Mouse (Mus musculus): ENCODE measurements at regions not wholly inside any gene's neighbourhood (a gene's known extent, or its start where the extent isn't known, plus 50 kb on each side); places are given as distances from the start of the nearest gene placed in this dataset.

- Histone ChIP-seq H3K4me2 (no peak overlapping the region), H3K27ac (no peak overlapping the region; the same call in 1 of the 2 replicates), H3K4me3 (no peak overlapping the region), H3K4me1 (no peaks in the 10 kb centered on the region), H3K9me3 (replicated peaks) (no peaks in the 10 kb centered on the region), H3K27me3 (no peaks in the 10 kb centered on the region), H3K36me3 (ENCODE audit: poor library complexity, severe bottlenecking) (no peaks in the 10 kb centered on the region), H3K9ac (no peak overlapping the region)
- WGBS = 39% methylated on average over 9 of the region's 9 CpGs
- ATAC-seq = no peak; the same call in 1 of the 2 replicates
These were observed 53.4 kb upstream of the Cnksr3 start for GRCm38 (mm10) chr10:7265412-7265811.

GRCm38 (mm10) chr10:7264721-7265120 lies 52.7 kb upstream of the Cnksr3 start:
- no peak overlapping the region for H3K9ac ChIP-seq
- H3K9me3 ChIP-seq (replicated peaks) = no peaks in the 10 kb centered on the region
- H3K27ac ChIP-seq = no peak overlapping the region
- 67% methylated on average over 4 of the region's 4 CpGs for WGBS
- no peak overlapping the region for H3K4me3 ChIP-seq
- H3K4me1 ChIP-seq = no peaks in the 10 kb centered on the region
- no peak for ATAC-seq
- H3K4me2 ChIP-seq = no peak overlapping the region
- no peaks in the 10 kb centered on the region for H3K27me3 ChIP-seq
- no peaks in the 10 kb centered on the region for H3K36me3 ChIP-seq (ENCODE audit: poor library complexity, severe bottlenecking)
